Mouse (Mus musculus): ENCODE results near the gene Acsbg2.
"Not testable (repeated sequence)": the region's sequence is repeated elsewhere in the genome, so short reads cannot be mapped to it uniquely, and the experiment has no call there.

The Acsbg2 gene

DNA sequence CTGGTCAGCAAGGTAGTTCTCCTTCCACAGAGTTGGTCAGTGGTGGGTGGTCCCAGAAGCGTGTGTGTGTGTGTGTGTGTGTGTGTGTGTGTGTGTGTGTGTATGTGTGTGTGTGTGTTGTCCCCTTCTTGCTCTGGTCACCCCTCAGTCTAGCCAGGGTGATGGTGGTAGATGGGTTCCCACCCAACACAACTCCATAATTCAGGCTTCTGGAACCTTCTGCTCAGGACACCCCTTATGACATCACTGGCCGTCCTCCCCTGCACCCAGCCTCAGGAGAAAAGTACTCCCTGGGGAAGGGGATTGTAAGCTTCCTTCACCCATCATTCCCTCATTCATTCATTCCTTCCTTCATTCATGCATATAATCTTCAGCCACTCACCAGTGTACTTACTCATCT is at the start of gene Acsbg2:
Gene Acsbg2 (minus strand): TSS at position 211 of the 400 bp plus-strand sequence.
- no peak for DNase-seq (ENCODE audit: low spot score in 2 of 2)

DNA sequence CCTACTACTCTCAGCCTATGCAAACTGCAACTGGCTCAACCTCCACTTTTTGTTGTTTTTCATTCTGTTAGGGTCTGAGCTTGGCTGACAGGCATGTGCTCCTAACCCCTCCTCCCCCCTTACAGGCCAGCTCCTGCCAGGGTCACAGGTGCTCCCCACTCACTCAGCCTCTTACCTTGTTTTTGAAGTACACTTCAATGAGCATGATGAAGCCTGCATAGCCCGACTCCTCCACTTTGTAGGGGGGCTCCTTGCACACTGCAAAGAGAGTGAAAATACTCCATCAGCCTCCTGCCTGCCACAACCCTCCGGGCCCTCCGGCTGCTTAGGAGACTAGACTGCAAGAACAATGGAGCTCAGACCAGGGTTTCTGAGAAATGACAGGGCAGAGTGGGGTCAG is 45.5 kb upstream of the Acsbg2 start:
- DNase-seq (ENCODE audit: low spot score in 2 of 2): no peak

DNA sequence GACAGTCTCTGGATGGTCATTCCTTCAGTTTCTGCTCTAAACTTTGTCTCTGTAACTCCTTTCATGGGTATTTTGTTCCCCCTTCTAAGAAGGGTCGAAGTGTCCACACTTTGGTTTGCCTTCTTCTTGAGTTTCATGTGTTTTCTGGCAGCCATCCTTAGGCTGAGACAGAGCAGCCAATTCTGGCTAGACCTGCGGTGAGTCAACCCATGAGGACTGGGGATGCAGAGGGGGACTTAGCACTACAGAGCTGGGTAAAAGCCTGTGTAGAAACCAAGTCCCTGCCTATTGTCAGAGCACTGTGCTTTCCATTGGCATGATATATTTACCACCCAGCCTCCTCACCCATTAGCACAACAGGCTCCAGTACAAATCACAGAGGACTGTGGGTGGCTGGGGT is 42.9 kb upstream of the Acsbg2 start:
- no peak for DNase-seq (ENCODE audit: low spot score in 2 of 2)

DNA sequence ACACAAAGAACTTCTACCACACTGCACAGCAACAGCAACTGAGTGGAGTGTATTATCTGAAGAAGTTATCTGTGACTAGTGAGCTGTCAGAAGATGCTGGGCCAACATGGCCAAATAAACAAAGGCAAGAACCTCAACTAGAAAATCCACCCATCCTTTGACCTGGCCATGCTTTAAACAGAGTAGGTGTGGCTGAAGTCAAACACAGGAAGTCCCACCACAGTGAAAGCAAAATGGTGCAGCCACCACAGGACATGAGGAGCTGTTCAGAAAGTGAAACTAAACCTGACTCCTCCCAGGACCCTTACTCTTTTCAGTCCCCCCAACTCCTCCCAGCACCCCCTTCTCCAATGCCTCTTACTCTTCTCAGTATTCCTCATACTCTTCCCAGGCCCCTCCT is 39.2 kb upstream of the Acsbg2 start:
- no peak for DNase-seq (ENCODE audit: low spot score in 2 of 2)

DNA sequence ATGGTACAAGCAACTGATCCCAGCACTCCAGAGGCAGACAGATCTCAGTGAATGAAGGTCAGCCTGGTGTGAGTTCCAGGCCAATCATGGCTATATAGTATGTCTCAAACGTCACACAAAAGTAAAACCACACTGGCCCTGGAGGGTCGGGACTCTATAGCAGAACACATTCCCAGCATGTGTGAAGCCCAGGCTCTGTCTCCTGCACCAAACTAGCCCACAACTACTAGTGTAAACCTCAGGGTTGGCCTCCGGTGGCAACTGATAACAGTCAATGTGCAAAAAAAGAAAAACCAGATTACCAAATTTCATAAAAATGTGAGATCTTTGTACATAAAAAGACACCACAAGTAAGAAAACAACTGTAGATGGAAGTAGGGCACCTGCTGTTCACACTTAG is 38.8 kb upstream of the Acsbg2 start:
- DNase-seq (ENCODE audit: low spot score in 2 of 2): no peak

DNA sequence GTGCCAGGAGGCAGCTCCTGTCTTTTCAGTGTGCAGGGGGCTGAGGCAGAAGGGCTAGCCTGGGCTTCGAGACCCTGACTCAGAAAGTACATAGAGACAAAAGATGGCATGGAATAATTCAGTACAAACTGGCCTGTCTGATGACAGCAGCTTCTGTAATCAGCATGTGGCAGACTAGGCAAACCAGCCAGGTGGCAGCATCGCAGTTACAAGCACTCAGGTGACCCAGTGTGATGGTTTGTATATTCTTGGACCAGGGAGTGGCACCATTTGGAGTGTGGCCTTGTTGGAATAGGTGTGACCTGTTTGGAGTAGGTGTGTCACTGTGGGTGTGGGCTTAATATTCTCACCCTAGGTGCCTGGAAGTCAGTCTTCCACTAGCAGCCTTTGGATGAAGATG is 35.5 kb upstream of the Acsbg2 start:
- DNase-seq (ENCODE audit: low spot score in 2 of 2): not testable (repeated sequence)

DNA sequence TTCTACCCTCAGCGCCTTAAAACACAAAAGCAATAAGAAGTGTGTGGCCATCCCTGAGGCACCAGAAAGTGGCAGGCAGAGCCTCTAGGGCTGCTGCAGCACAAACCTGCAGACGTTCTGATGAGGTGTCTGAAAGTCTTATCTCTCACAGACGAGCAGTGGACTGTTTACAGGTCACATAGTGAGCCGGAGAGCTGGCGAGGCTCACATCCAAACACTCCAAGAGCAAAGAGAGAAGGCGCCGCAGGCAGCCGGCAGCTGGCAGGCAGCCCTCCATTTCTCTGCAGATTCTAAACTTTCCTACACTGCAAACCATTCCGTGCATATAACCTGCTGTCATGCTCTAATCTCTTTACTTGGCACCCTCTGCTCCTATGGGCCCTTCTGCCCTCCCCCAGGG is 33.6 kb upstream of the Acsbg2 start:
- no peak for DNase-seq (ENCODE audit: low spot score in 2 of 2)

DNA sequence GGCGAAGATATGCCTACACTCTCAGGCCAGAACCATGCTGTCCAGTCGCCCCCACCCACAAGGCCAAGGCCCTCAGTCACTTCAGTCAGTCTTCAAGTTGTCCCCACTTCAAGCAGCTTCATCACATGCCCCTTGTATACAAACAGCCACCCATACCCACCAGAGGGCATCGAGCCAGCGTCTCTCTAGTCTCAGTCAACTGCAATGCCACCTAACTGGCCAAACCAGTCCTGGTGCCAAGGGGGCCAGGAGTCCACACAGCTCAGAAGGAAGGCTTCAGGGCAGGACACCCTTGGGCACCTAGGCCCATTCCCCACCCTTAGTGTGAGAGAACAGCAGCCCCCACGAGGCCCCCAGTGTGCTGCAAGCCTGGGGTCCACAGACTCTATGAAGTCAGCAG is 32.8 kb upstream of the Acsbg2 start:
- no peak for DNase-seq (ENCODE audit: low spot score in 2 of 2)

DNA sequence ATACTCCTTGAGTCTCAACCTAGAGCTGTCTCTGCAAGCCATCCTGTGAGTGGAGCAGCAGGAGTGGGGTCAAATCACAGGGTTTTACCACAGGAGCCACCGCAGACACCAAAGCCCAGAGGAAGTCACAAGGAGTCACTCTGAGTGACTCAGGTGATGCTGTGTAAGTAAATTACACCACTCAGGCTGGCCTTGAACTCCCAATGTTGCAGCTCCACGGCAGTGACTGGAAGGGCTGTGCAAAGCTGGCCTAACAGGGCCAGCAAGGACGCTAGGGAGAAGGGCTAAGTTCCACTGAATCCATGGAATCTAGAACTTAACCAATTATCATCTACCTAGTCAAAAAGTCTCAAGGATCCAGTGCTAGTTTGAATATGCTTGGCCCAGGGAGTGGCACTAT is 31.9 kb upstream of the Acsbg2 start:
- DNase-seq (ENCODE audit: low spot score in 2 of 2): no peak

DNA sequence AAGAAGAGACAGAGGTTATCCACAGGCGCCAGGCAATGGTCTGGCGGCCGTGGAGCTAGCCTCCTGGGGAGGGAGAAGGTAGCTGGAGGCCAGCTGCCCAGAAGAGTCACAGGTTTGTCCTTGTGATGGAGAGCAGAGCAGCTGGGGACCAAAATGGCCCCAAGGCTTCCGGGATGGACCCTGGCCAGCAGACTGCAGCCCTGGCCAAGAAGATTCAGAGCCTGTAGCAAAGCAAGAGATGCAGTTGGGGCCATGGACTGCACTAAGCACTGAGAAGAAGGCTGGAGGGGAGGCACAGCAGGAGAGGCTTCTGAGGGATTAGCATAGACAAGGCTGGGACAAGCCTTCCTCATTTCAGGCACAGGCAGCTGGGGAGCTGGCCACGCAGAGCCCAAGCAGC is 28.5 kb upstream of the Acsbg2 start:
- no peak for DNase-seq (ENCODE audit: low spot score in 2 of 2)

DNA sequence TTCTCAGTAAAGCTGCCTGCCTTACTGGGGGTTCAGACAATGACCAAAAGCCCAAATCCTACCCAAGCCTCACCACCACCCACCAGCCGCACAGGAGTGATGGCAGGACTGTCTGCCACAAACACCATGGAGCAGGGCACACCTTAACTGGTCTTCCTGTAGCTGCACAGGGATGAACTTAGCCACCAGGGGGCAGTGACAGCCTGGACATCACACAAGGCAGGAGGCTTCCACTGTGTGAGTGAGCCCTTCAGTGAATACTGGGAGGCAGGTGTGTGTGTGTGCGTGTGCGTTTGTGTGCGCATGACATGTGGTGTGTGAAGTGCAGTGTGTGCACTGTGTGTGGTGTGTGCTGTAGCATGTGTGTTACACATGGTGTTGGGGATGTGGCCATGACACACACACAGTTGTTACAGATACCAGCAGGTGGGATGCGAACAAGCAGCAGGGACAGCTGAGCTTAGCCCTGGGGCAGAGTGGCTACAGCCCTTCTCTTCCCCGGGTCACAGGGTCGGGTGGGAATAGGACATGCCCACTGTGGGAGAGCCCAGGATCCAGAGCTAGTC is 23.5 kb upstream of the Acsbg2 start:
- peak; percentile 65 to 71 for DNase-seq (ENCODE audit: low spot score in 2 of 2)

DNA sequence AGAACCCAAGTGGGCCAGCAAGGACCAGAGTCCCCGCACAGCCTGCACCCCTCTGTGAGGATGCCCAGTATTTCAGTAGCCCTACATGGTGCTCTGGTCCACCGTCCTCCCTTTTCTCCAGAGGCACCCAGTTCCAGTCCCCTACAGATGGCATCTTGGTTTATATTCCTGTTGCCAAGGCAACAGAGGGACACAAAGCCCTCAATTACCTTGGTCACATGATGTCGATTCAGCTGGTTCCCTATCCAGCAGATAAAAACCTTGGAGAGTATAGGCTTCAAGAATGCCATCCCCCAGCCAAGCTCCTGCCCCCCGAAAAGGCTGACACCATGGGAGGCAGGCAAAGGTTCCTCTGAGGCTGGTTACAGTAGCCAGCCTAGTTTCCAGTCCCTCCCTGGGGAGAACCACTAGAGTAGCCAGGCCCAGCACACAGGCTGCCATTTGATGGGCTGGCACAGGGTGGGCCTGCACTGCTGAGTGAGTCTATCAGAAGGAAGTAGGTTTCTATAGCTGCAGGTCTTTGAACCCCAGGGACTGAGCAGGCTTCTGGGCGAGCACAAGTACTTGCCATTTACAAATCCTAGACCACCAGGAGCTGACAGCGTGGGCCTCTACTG is 22.4 kb upstream of the Acsbg2 start:
- DNase-seq (ENCODE audit: low spot score in 2 of 2): no peak

DNA sequence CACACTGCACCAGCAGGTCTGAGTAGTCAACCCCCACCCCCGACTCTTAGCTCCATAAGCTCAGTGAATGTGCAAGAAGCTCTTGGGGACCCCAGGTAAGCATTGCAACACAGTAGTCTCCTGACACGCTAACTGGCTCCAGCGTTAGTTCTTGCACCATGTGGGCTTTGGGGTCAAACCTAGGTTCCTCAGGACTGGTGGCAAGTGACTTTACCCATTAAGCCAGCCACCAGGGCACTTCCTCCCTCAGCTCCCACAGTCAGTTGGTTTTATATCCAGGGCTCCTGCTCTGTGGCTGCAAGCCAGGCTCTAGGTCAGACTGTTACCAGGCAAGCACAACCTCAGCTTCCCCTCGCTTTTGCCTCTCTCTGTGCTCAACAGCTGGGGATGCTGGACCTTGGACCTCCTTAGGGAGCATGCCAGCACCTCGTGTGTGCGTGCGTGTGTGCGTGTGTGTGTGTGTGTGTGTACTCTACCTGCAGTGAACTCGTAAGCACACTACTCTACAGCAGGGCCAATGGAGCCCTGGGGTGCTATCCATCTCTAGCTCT is 21.2 kb upstream of the Acsbg2 start:
- DNase-seq (ENCODE audit: low spot score in 2 of 2): no peak

DNA sequence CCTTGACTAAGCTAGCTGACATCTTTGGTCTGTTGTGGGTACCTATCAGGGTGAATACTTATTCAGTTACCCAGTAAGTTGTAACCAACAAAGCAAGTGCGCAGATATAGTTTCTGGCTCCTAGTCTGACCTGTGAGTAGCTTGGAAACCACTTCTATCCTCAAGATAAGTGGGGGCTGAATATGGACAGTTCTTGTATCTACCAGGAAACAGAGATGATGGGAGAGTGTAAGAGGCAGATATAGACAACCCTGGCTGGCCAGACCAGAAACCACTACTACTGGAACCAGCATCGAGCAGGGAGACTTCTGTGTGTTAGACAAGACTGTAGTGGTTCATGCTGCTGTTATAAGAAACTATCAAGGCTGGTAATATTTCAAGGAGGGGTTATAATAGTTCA is 15.8 kb upstream of the Acsbg2 start:
- no peak for DNase-seq (ENCODE audit: low spot score in 2 of 2)

DNA sequence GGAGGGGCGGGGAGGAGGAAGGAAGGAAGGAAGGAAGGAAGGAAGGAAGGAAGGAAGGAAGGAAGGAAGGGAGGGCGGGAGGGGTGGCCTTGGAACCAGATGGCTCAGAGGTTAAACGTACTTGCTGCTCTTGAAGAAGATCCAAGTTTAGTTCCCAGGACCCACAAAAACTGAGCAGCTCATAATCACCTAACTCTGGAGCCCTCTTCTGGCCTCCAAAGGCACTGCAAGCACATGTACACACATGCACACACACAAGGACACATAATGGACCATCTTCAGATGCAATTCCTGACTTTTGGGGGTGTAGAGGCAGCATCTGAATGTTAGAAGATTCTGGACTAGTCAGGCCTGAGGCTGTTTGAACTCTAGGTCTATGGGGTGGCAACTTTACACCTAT is 13.8 kb upstream of the Acsbg2 start:
- no peak for DNase-seq (ENCODE audit: low spot score in 2 of 2)

DNA sequence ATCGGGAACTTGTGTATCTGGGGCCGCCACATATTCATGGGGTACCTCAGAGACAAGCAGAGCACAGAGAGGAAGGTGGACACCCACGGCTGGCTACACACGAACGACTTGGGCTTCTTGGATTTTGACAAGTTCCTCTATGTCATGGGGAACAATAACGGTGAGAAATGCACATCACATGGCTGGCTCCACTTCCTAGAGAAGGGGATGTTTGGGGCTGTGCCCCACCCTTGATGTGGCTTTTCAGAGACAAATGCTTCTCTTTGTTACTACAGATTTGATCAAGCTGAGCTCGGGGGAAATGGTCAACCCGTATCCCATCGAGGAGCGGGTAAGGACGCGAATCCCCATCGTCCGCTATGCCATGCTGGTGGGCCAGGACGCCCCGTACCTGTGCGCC is 10.6 kb upstream of the Acsbg2 start:
- DNase-seq (ENCODE audit: low spot score in 2 of 2): no peak

DNA sequence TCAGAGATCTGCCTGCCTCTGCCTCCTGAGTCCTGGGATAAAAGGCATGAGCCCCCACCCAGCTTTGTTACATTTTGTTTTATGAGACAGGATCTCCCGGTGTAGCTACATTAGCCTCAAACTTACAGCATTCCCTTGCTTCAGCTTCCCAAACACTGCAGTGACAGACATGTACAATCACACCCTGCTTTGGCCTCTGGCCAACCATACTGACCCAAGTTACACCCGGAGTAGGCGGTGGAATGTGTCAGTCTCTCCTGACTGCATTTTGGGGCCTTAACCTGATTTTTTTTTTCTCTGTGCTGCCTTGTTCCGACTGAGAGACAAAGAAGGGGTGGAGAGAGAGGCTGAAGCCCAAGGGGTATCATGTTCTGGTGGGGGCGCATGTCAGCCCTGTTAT is 10.1 kb upstream of the Acsbg2 start:
- no peak for DNase-seq (ENCODE audit: low spot score in 2 of 2)

DNA sequence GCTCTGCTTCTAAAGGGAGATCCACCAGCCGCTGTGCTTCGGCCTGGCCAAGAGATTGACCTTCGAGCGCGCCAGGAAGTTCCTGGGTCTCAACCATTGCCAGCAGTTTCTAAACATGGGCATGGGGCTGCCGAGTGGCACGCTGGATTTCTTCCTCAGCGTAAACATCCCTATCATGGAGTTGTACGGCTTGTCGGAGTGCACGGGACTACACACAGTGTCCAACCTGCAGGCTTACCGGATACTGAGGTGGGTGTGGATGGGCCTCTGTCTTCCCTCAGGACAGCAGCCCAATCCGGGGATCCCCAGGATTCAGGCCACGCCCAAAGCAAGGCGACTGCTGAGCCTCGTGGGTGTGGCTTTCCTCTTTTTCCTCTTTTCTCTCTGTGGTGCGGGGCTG is 9.4 kb upstream of the Acsbg2 start:
- DNase-seq (ENCODE audit: low spot score in 2 of 2): no peak

DNA sequence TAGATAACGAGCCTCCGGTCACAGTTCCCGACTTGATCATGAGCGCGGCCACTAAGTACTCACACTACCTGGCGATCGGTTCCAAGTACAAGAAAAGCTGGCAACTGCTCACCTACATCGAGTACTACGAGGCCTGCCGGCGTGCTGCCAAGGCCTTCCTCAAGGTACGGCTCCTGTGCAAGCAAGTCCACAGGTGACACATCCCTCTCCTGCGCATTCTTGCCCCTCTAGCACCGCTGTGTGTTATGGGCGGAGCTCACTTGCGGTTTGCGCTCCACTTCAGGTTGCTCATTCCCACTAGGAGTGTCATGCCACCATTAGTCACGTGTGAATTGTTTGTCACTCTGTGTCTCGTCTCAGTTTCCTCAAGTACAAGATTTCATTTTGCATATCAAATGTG is 3.2 kb upstream of the Acsbg2 start:
- DNase-seq (ENCODE audit: low spot score in 2 of 2): no peak

DNA sequence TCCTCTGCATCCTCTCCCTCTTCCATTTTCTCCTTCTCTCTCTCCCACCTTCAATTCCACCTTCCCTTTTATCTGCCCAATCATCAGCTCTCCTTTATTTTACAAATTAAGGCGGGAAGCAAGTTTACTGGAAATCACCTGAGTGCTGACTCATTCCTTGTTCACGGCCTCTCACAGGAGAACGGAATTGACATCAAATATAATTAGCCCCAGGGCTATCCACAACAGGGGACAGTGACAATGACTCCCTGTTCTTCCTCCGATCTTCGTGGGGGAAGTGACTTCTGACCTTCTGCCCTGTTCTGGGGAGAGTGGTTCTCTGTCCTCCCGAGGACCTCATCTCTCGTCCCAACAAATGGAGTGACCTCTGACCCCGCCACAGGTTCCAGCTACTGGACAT is 2.7 kb upstream of the Acsbg2 start:
- DNase-seq (ENCODE audit: low spot score in 2 of 2): no peak

DNA sequence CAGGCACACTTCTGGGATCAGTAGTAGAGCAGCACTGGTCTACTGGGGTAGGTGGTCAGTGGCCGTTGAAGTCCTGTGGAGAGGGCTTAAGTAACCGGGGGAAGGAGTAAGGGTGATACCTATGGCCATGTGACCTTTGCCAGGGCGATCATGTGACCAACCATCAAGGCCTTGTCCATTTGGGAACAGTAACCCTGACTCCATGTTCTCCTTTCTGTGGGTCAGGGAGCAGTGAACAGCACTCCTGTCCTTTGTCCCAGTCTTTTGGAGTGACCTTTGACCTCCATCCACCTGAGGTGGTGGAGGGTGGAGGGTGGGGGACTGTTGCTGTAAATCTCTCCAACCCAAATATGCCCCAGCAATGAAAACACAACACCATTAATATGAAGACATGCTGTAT is 2.2 kb upstream of the Acsbg2 start:
- no peak for DNase-seq (ENCODE audit: low spot score in 2 of 2)

DNA sequence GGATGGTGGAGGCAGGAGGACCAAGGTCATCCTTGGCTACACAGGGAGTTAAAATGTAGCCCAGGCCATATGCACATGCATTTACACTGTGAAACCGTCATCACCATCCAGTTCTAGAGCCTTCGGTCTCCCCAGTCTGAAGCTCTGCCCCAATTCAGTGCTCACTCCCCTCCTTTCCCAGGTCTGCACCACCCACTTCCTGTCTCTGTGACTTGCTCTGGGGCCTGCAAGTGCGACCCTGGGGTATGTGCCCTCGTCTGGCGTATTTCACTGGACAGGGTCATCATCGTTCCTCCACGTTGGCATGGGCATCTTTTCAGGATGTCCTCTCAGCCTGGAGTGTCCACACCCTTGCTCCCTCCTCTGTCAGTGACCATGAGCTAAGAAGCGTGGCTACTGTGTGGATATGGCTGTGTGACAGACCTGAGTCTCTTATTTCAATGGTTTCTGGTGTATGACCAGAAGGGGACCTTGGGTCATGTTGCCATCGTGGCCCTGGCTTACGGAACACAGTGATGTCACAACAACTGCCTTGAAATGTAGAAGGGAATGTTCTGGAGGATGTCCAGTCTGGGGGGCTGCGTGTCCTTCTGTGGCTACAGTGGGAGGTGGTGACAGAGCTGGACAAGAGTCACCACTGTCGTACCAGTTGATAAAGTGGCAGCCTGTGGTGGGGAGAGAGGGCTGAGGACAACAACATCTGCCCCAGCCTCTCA is 847 bp upstream of the Acsbg2 start, which contains the start of gene 1700061G19Rik:
Gene 1700061G19Rik (plus strand): TSS at position 542 of the 716 bp plus-strand sequence.
- no peak for DNase-seq (ENCODE audit: low spot score in 2 of 2)

DNA sequence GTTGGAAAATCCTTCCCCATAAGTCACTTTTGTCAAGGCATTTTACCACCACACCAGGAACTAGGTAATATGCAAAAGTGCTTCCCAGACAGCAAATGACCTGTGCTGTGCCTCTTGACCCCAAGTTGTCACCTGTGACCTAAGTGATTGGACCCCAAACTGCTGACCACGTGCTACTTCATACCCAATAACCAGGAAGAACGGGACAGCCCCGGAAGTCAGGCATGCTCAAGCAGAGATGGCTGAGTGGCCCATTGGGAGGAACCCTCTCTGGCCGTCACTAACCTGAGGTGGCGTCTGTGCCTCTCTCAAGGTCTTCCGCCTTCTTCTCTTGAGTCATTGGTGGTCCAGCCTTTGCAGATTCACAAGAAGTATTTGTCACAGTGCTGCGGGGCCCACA is 1.7 kb downstream of the Acsbg2 start:
- no peak for DNase-seq (ENCODE audit: low spot score in 2 of 2)

All from frontal cortex, postnatal 10 days (tissue).